Mouse (Mus musculus): ENCODE measurements at regions not wholly inside any gene's neighbourhood (a gene's known extent, or its start where the extent isn't known, plus 50 kb on each side); places are given as distances from the start of the nearest gene placed in this dataset.

- no peak for DNase-seq
Measured at GRCm38 (mm10) chr12:12147088-12147687, 114.8 kb upstream of the Fam49a start.

- no peak for DNase-seq
Measured at GRCm38 (mm10) chr12:12147847-12148246, 114.1 kb upstream of the Fam49a start.

DNA sequence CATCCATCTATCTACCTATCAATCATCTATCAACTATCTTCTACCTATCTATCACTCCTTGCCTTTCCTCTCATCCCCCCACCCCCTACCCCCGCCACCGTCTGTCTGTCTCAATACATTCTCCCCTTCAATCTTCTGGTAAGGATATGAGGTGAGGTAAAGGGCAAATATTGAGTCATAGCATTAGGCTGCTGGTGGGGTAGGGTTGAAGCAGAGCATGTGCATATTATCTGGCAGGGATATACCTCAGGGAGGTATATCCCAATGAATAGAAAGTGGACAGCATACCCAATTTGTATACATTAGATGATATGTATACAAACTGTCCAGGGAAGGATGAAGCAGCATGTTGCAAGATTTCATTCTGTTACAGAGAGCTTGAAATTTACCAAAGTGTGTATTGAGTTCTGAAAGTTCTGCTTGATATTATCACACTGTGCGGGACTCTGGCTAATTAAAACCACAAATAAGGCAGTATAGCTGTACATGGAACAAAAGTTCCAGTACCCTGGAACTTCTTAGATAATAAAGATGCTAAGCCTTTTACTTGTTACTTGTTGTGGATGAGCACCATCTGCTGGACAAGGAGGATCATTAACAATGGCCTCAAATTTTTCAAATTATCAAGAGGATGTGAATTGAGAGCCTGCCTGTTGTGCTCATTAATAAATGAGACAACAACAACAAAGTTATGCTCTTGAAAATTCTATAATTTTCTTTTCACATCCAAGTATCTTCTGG, 113.1 kb upstream of the Fam49a start:
- peak in 1 of 2 experiments; percentile 12 for DNase-seq

- DNase-seq, result no peak
Measured at GRCm38 (mm10) chr12:12164411-12164810, 97.5 kb upstream of the Fam49a start.

DNA sequence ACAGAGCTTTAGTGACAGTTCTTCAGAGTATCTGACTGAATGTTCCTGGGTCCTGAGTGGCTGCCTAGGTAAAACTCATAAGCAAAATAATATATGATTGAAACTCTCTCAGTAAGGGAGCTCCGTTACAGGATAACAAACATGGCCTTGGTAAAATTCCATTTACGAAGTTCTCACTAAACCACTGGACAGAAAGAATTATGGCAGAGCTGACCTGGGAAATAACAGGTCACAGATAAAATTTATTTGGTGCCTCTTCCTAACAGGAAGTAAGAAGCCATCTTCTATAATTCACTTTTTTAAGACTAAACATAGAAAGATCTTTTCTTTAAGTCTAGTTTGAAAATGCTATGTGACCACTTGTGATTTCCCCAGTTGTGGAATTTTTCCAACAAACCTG, 91.4 kb upstream of the Fam49a start:
- no peak for DNase-seq

- no peak for DNase-seq
Measured at GRCm38 (mm10) chr12:12172087-12172823, 89.7 kb upstream of the Fam49a start.

DNA sequence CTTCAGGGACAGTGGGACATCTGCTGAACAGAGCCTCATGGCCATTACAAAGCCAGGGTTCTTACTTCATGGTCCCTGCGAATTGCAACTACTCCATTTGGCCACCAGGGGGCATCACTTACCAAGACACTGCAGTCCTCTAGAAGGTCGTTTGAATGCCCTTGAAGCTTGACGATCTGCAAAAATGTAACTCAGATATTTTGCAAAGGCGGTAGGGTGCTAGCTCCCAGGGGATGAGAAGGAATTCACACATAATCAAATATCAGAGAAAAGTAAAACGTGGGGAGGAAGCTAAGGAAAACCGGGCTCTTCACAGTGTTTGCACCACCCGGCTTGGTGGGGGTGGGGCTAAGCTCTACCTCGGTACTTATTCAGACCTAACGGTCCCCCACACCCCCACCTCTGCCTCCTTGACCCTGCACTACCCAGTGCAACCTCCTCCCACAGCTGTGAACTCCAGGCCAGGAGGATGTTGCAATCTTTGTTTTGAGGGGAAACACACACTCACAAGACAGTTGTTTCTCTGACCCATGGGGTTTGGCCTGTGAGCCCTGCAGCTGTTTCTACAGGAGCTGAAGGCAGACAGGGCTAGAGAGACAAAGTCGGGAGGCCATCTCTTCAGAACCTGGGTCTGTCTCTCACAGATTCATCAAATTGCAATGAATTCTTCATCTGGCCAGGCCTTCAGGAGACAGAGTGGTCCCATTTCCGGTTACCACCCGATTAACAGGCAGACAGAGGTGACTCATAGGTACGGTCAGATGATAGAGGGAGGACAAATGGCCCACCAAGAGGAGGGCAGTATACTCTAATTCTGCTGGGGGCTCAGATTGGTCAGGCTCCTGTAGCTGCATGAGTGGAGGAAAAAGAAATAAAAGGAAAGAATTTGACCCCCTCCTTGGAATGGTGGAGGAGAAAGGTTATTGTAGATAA, 85.3 kb upstream of the Fam49a start:
- peak; percentile 78 to 81 for DNase-seq

DNA sequence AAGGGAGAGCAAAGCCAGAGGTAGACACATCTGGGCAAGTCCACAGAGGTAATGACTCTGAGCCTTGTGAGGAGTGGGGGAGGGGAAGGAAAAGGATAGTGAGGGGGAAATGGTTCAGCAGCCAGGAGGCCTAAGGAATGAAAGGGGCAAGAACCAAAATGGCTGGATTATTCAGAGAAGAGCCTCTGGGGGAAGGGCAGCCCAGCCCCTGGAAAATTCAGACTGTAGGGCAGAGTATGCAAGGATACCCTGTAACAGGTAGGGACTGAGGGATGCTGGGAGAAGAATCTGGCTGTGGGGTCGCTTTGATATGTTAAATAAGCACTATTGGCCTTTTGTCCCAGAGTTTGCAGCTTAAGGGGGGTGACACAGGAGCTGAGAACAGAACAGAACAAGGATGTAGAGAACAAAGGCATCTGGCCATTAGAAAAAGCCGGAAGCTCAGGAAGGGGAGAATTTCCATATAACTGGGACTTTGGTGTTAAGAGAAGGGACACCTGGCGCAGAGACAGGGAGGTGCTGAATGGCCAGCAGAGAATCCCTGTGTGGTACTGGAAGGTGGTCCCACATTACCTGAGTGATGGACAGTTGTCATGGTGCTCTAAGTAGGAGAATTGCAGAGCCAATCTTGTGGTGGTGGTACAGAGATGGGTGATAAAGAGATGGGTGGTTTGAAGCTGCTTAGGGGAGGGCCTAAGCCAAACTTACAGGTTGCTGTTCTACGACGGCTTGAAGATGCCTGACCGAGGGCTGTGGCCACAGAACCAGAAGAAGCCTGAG, 84.5 kb upstream of the Fam49a start:
- no peak for DNase-seq

DNA sequence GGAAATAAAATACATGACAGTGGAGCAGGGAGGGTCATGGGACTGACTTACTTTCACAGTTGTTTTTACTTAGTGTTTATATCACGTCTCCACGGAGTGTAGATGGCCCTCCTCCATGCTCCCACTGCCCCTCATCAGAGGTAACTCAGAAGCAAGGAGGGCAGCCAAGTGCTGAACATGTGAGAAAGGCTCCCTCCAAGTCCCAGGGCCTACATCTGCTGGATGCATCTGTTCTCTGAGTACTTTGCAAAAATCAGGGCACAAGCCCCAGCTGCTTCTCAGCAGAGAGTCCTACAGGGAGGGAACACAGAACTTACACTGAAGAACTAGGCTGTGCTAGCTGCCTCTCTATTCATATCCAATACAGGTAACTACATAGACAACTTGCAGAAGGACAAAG, 83.5 kb upstream of the Fam49a start:
- DNase-seq, result no peak

DNA sequence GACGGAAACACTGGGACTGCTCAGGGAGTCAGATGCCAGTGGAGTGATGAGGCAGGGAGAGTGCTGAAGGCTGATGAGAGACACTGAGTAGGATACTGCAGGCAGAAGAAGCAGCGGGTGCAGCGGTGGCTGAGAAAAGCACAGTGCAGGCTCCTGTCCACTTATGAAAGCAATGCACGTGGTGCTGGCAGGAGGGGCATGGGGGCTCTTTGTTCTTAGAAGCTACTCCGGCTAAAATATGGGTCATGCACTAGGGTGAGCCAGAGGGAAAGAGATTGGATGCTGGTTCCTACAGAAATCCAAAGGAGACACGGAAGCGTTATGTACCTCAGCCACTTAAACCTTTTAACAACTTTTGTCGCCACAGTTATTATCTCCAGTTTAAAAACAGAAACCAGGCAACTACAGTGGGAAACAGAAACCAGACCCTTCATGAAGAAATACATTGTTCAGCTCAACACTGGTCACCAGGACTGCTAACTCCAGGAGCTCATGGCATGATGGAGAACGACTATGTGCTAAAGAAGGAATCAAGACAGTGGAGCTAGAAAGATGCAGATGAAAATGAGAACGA, 82.6 kb upstream of the Fam49a start:
- DNase-seq, result peak in 1 of 2 experiments; percentile 18

- no peak for DNase-seq
Measured at GRCm38 (mm10) chr12:12180986-12181385, 81.0 kb upstream of the Fam49a start.

GRCm38 (mm10) chr12:12181686-12182085, 80.3 kb upstream of the Fam49a start:
- DNase-seq, result no peak

DNA sequence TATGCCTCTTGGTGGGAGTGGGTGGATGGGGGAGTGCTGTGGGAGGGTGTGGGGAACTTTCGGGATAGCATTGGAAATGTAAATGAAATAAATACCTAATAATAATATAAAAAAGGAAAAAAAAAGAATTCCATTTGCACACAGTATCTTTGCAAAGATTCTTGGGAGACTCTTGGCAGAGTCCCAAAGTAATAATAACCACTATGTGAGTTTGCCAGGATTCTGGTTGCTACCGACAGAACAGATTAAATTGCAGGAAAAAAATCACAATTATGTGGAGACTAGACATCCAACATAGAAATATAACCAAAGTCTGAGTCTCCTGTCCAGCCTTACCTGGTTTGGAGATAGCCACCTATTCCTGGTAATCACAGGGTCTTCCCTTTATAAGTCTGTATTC, 75.6 kb upstream of the Fam49a start:
- DNase-seq, result no peak

DNA sequence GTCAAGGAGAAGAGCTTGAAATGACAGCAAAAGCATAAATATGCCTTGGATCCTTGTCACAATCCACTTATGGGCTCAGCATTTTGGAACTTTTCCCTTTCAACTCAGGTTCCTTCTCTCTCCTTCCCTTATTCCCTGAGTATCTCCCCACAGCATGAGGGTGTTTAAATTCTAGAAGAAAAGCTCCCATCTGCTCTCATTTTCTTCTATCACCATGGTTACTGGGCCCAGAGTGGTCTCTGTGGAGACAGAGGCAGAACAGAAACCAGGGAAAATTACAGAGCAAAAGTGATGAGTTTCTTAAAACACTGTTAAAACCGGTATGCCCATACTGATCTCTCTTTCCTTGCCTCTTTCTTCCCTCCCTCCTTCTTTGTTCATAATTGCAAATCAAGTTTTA, 66.9 kb upstream of the Fam49a start:
- DNase-seq, result no peak

DNA sequence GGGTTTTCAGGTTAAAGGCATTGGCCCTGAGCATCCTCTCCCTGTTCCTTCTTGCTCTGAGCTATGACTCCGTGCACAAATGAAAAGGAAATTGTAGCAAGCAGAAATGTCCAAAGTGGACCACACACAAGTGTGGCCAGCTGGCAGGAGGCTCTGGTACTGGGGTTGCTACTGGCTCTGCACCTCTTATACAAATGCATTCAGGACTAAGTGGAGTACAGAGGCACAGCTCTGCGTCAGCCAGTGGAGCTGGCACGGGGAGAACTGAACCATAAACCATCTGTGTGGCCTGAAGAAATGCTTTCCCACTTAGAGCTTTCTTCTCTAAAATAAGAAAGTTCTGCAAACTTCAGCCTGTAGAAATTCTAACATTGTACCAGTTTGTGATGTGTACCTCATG, 65.3 kb upstream of the Fam49a start:
- DNase-seq, result no peak

DNA sequence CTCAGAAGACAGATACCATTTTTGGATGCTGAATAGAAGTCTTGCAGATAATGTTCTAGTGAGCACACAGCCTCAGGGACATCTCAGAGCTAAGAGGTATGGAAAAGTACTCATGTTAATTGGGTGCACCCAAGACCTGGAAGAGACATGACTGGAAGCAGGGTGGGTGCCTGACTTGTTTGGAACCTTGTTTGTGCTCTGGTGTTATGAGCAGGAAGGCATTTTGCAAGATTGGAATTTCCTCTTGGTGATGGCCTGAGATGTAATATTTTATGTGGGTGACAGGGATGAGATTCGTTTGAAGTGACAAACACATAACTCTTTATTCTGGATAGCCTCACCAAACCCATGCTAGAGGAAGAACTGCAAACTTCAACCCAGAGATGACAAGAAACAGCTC, 53.7 kb upstream of the Fam49a start:
- no peak for DNase-seq
